Mouse (Mus musculus) embryonic facial prominence, embryonic 11.5 days (tissue): Measurements from ENCODE around the gene Mtfp1. TPM values are rescaled to one million over a fixed set of nuclear protein-coding genes. Genes with fewer than 3 reads are reported as not detected.
"Not testable (repeated sequence)": the region's sequence is repeated elsewhere in the genome, so short reads cannot be mapped to it uniquely, and the experiment has no call there.

Source experiments
- ATAC-seq: fragments of 200-750 bp; cut with Nextera tagmentation; replicated peaks from 2 replicates; pipeline ENCODE4 v1.8.0; 2017; ENCODE audit warnings: low read depth; ENCODE audit not compliant: insufficient number of reproducible peaks, low FRiP score, low TSS enrichment
- DNase-seq: peaks from one replicate; pipeline ENCODE4 v3.0.0-alpha.2; 2015; ENCODE audit warnings: low spot score
- H3K27ac ChIP-seq: fragments of 300-500 bp; sonication (generic); replicated peaks from 2 replicates; pipeline ENCODE4 v1.5.1; 2014; ENCODE audit warnings: mild to moderate bottlenecking, low read depth, low read length, control low read depth
- H3K27me3 ChIP-seq: fragments of 300-500 bp; sonication (generic); 2 replicates; pipeline ENCODE4 v1.6.1; 2014; ENCODE audit warnings: mild to moderate bottlenecking, low read length, moderate library complexity, mixed read lengths; ENCODE audit not compliant: control insufficient read depth, insufficient read depth
- H3K36me3 ChIP-seq: fragments of 300-500 bp; sonication (generic); replicated peaks from 2 replicates; pipeline ENCODE4 v1.6.1; 2014; ENCODE audit warnings: low read depth, mild to moderate bottlenecking, low read length, moderate library complexity, mixed read lengths; ENCODE audit not compliant: control insufficient read depth, insufficient read depth
- H3K4me1 ChIP-seq: fragments of 300-500 bp; sonication (generic); 2 replicates; pipeline ENCODE4 v1.6.1; 2014; ENCODE audit warnings: low read length, mixed read lengths; ENCODE audit not compliant: control insufficient read depth, insufficient read depth
- H3K4me2 ChIP-seq: fragments of 300-500 bp; sonication (generic); 2 replicates; pipeline ENCODE4 v1.6.1; 2014; ENCODE audit warnings: low read depth, mild to moderate bottlenecking, control low read depth, low read length, moderate library complexity
- H3K4me3 ChIP-seq: fragments of 300-500 bp; sonication (generic); 2 replicates; pipeline ENCODE4 v1.5.1; 2014; ENCODE audit warnings: low read depth, low read length, control low read depth
- H3K9ac ChIP-seq: fragments of 300-500 bp; sonication (generic); replicated peaks from 2 replicates; pipeline ENCODE4 v1.6.1; 2014; ENCODE audit warnings: mild to moderate bottlenecking, control low read depth, low read length
- H3K9me3 ChIP-seq: fragments of 300-500 bp; sonication (generic); replicated peaks from 2 replicates; pipeline ENCODE4 v1.6.1; 2016; ENCODE audit warnings: mild to moderate bottlenecking, low read length, inconsistent platforms, mixed read lengths; ENCODE audit not compliant: control insufficient read depth
- WGBS: fragments of 180-500 bp; shearing (Covaris S2); extraction: QIAGEN DNeasy Blood & Tissue Kit; methylation state at CpG from one replicate; pipeline ENCODE4 v1.1.7; 2014; 5-methylcytosine and 5-hydroxymethylcytosine counted together
- polyA plus RNA-seq: library from polyadenylated mRNA; unstranded; fragments of >200 nt; fragmentation: Nextera tagmentation; extraction: Ambion mirVana; gene quantifications from 2 replicates; pipeline ENCODE4 v1.2.1, GENCODE M21; 2014

The Mtfp1 gene
- polyA plus RNA-seq, 1 experiment from 2014 or later, result 8.7 TPM

GRCm38 (mm10) chr11:4118081-4118921, 23.1 kb upstream of the Mtfp1 start:
- H3K9ac ChIP-seq, result peak overlapping the region; percentile 51
- H3K9me3 ChIP-seq, result no peaks in the 10 kb centered on the region
- H3K4me3 ChIP-seq, result peak overlapping the region; percentile 58
- WGBS, result 3% methylated on average over 41 of the region's 41 CpGs
- H3K36me3 ChIP-seq, result no peaks in the 10 kb centered on the region
- ATAC-seq, result peak; percentile 64; the same call in 1 of the 2 replicates
- peak; percentile 79 for DNase-seq
- no peaks in the 10 kb centered on the region; the same call in 1 of the 2 replicates for H3K27me3 ChIP-seq
- no peak overlapping the region for H3K27ac ChIP-seq
- peak overlapping the region; percentile 83 for H3K4me2 ChIP-seq
- no peaks in the 10 kb centered on the region for H3K4me1 ChIP-seq

- H3K4me3 ChIP-seq, result peak overlapping the region; percentile 58
- 31% methylated on average over 3 of the region's 3 CpGs for WGBS
- no peaks in the 10 kb centered on the region; the same call in 1 of the 2 replicates for H3K27me3 ChIP-seq
- H3K9ac ChIP-seq, result no peak overlapping the region; the same call in 1 of the 2 replicates
- no peak for ATAC-seq
- no peaks in the 10 kb centered on the region for H3K4me1 ChIP-seq
- H3K9me3 ChIP-seq, result no peaks in the 10 kb centered on the region
- peak; percentile 25 for DNase-seq
- no peak overlapping the region for H3K27ac ChIP-seq
- H3K4me2 ChIP-seq, result peak overlapping the region; percentile 83
- H3K36me3 ChIP-seq, result no peaks in the 10 kb centered on the region
Observed at GRCm38 (mm10) chr11:4117372-4118071, 22.3 kb upstream of the Mtfp1 start.

GRCm38 (mm10) chr11:4116458-4117141, 21.4 kb upstream of the Mtfp1 start:
- Histone ChIP-seq H3K4me1 (no peaks in the 10 kb centered on the region), H3K4me3 (no peak overlapping the region), H3K9me3 (no peaks in the 10 kb centered on the region), H3K36me3 (no peaks in the 10 kb centered on the region), H3K4me2 (no peak overlapping the region), H3K27me3 (no peaks in the 10 kb centered on the region; the same call in 1 of the 2 replicates), H3K27ac (no peak overlapping the region), H3K9ac (no peak overlapping the region)
- DNase-seq (no peak), ATAC-seq (no peak)
- WGBS, result 64% methylated on average over 11 of the region's 11 CpGs

GRCm38 (mm10) chr11:4115407-4115806, 20.2 kb upstream of the Mtfp1 start:
- Histone ChIP-seq H3K9me3 (no peaks in the 10 kb centered on the region), H3K27me3 (no peaks in the 10 kb centered on the region; the same call in 1 of the 2 replicates), H3K36me3 (no peaks in the 10 kb centered on the region), H3K4me2 (no peak overlapping the region), H3K4me1 (no peaks in the 10 kb centered on the region), H3K27ac (no peak overlapping the region), H3K9ac (no peak overlapping the region), H3K4me3 (no peak overlapping the region)
- 89% methylated on average over 4 of the region's 4 CpGs for whole genome bisulfite sequencing
- DNase-seq (no peak), ATAC-seq (no peak)

GRCm38 (mm10) chr11:4114541-4114940, 19.3 kb upstream of the Mtfp1 start:
- 86% methylated on average over 6 of the region's 6 CpGs for WGBS
- not testable (repeated sequence) for H3K27me3 ChIP-seq, H3K4me3 ChIP-seq, H3K4me1 ChIP-seq, H3K9ac ChIP-seq, H3K4me2 ChIP-seq, DNase-seq, H3K9me3 ChIP-seq, ATAC-seq, H3K36me3 ChIP-seq, H3K27ac ChIP-seq

GRCm38 (mm10) chr11:4113970-4114369, 18.7 kb upstream of the Mtfp1 start:
- H3K27ac ChIP-seq, result no peak overlapping the region
- no peaks in the 10 kb centered on the region for H3K4me1 ChIP-seq
- no peaks in the 10 kb centered on the region; the same call in 1 of the 2 replicates for H3K27me3 ChIP-seq
- no peak for ATAC-seq
- no peak for DNase-seq
- H3K4me2 ChIP-seq, result no peak overlapping the region
- no peaks in the 10 kb centered on the region for H3K9me3 ChIP-seq
- 87% methylated on average over 6 of the region's 6 CpGs for WGBS
- H3K4me3 ChIP-seq, result no peak overlapping the region
- no peaks in the 10 kb centered on the region for H3K36me3 ChIP-seq
- H3K9ac ChIP-seq, result no peak overlapping the region

- H3K27me3 ChIP-seq, result no peaks in the 10 kb centered on the region; the same call in 1 of the 2 replicates
- H3K27ac ChIP-seq, result no peak overlapping the region
- H3K4me3 ChIP-seq, result no peak overlapping the region
- WGBS, result 83% methylated on average over 4 of the region's 4 CpGs
- ATAC-seq, result no peak
- no peak overlapping the region for H3K9ac ChIP-seq
- no peaks in the 10 kb centered on the region for H3K36me3 ChIP-seq
- H3K4me2 ChIP-seq, result no peak overlapping the region
- H3K9me3 ChIP-seq, result no peaks in the 10 kb centered on the region
- no peaks in the 10 kb centered on the region for H3K4me1 ChIP-seq
- DNase-seq, result no peak
Observed at GRCm38 (mm10) chr11:4113496-4113895, 18.3 kb upstream of the Mtfp1 start.
